Mouse (Mus musculus): Measurements from ENCODE around the gene Ppp4c. TPM values are rescaled to one million over a fixed set of nuclear protein-coding genes. Genes with fewer than 3 reads are reported as not detected.

Ppp4c gene
- polyA plus RNA-seq, 1 experiment, result 135 TPM

GRCm38 (mm10) chr7:126762471-126763008, 29.8 kb downstream of the Ppp4c start:
- DNase-seq, result no peak
- 84% methylated on average over 17 of the region's 17 CpGs for WGBS
- Histone ChIP-seq H3K27ac (ENCODE audit: insufficient read depth, low read depth, low read length) (no peak overlapping the region), H3K36me3 (ENCODE audit: control insufficient read depth, insufficient read depth, low read length) (no peaks in the 10 kb centered on the region; the same call in 1 of the 2 replicates), H3K4me3 (ENCODE audit: insufficient read depth, low read depth, low read length) (no peak overlapping the region), H3K4me1 (ENCODE audit: control insufficient read depth, insufficient read depth, low read length) (no peaks in the 10 kb centered on the region; the same call in 1 of the 2 replicates), H3K27me3 (replicated peaks; ENCODE audit: control insufficient read depth, insufficient read depth, low read length) (no peaks in the 10 kb centered on the region)
- no peak for TF ChIP-seq POLR2A (IDR thresholded peaks at IDR 0.05; ENCODE audit: low read depth, low read length)
- TF ChIP-seq CTCF (conservative IDR thresholded peaks at IDR 0.05; ENCODE audit: insufficient read depth, insufficient read length, low read depth, low read length), result no peak

GRCm38 (mm10) chr7:126761529-126762067, 30.7 kb downstream of the Ppp4c start:
- WGBS, result 49% methylated on average over 6 of the region's 6 CpGs
- Histone ChIP-seq H3K36me3 (ENCODE audit: control insufficient read depth, insufficient read depth, low read length) (no peaks in the 10 kb centered on the region; the same call in 1 of the 2 replicates), H3K4me3 (ENCODE audit: insufficient read depth, low read depth, low read length) (no peak overlapping the region), H3K27me3 (replicated peaks; ENCODE audit: control insufficient read depth, insufficient read depth, low read length) (no peaks in the 10 kb centered on the region), H3K4me1 (ENCODE audit: control insufficient read depth, insufficient read depth, low read length) (no peaks in the 10 kb centered on the region; the same call in 1 of the 2 replicates), H3K27ac (ENCODE audit: insufficient read depth, low read depth, low read length) (0 out of 2 replicates have a peak overlapping the region, but pooled peaks have one; percentile 2)
- no peak for TF ChIP-seq POLR2A (IDR thresholded peaks at IDR 0.05; ENCODE audit: low read depth, low read length)
- TF ChIP-seq CTCF (conservative IDR thresholded peaks at IDR 0.05; ENCODE audit: insufficient read depth, insufficient read length, low read depth, low read length), result no peak
- no peak for DNase-seq

DNA sequence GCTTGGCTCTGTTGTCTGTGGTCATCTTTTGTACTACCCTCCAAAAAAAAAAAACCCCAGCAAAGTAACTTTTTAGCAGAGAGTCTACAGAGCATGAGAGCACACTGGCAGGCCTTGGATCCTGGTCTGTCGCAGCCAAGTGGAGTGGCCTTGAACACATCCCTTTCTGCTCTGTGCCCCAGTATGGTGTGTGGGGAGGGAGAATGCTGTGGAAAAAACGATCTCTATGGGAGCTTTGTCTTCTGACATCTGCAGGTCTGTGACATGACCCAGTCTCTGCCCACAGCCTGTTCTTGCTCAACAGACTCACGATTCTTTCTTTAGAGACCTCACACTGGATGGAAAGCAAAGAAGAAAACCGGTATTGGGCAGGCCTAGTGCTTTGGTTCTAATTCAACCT, 31.3 kb downstream of the Ppp4c start:
- Histone ChIP-seq H3K4me3 (ENCODE audit: insufficient read depth, low read depth, low read length) (no peak overlapping the region), H3K27me3 (replicated peaks; ENCODE audit: control insufficient read depth, insufficient read depth, low read length) (no peaks in the 10 kb centered on the region), H3K27ac (ENCODE audit: insufficient read depth, low read depth, low read length) (peak overlapping the region; percentile 81), H3K36me3 (ENCODE audit: control insufficient read depth, insufficient read depth, low read length) (no peaks in the 10 kb centered on the region; the same call in 1 of the 2 replicates), H3K4me1 (ENCODE audit: control insufficient read depth, insufficient read depth, low read length) (no peaks in the 10 kb centered on the region)
- WGBS, result 58% methylated on average over 4 of the region's 4 CpGs
- no peak for DNase-seq
- TF ChIP-seq CTCF (conservative IDR thresholded peaks at IDR 0.05; ENCODE audit: insufficient read depth, insufficient read length, low read depth, low read length) (no peak), POLR2A (IDR thresholded peaks at IDR 0.05; ENCODE audit: low read depth, low read length) (no peak)

DNA sequence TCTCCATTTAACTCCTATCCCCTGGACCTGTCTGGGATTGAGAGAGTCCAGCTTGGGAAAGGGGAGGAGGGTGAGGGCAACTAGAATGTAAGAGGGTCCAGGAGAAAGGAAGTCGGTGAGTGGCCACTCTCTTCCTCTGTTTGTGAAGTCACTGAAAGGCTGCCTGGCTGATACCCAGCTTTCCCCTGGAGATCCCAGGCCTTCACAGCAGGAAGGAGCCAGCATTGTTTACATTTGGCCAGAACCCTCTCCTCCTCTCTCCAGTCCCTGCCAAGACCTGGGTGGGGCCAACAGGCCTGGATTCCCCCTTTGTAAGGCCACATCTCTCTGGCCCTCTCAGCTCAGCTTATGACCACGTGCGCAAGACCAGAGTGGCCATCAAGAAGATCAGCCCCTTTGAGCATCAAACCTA, 31.9 kb downstream of the Ppp4c start:
- no peaks in the 10 kb centered on the region for H3K4me1 ChIP-seq (ENCODE audit: control insufficient read depth, insufficient read depth, low read length)
- DNase-seq, result peak; percentile 86
- H3K27ac ChIP-seq (ENCODE audit: insufficient read depth, low read depth, low read length), result peak overlapping the region; percentile 81
- no peaks in the 10 kb centered on the region; the same call in 1 of the 2 replicates for H3K36me3 ChIP-seq (ENCODE audit: control insufficient read depth, insufficient read depth, low read length)
- H3K27me3 ChIP-seq (replicated peaks; ENCODE audit: control insufficient read depth, insufficient read depth, low read length), result no peaks in the 10 kb centered on the region
- 33% methylated on average over 3 of the region's 3 CpGs for WGBS
- peak overlapping the region; percentile 90 for H3K4me3 ChIP-seq (ENCODE audit: insufficient read depth, low read depth, low read length)
- TF ChIP-seq POLR2A (IDR thresholded peaks at IDR 0.05; ENCODE audit: low read depth, low read length) (no peak), CTCF (conservative IDR thresholded peaks at IDR 0.05; ENCODE audit: insufficient read depth, insufficient read length, low read depth, low read length) (no peak)

DNA sequence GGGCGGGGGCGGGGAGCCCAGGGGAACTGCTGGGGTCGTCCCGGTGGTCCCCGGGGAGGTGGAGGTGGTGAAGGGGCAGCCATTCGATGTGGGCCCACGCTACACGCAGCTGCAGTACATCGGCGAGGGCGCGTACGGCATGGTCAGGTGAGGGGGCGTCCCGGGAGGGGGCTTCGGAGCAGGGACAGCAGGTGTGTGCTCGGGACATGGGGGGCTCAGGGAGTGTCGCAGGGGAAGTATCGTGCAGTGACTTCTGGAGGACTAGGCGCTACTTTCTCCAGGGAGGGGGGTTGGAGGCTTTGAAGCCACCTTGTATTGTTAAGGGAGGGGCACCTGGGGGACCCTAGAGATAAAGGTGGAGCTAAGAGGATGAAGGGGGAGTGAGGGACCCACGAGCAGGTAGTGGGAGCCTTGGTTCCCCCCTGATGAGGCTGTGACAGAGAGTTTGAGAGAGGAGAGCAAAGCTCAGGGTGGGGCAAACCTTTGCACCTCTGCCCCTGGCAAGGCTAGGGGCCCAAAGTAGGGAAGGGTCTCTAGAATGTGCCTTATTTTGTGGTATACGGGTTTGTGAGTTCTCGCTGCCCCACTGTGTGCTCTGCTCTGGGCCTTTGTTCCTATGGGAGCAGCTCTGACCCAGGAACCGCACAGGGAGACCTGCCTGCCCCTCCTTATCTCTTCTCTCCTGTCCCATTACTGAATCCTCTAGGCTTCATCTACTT, 32.5 kb downstream of the Ppp4c start:
- TF ChIP-seq CTCF (conservative IDR thresholded peaks at IDR 0.05; ENCODE audit: insufficient read depth, insufficient read length, low read depth, low read length) (no peak), POLR2A (IDR thresholded peaks at IDR 0.05; ENCODE audit: low read depth, low read length) (no peak)
- peaks cover 4% of the 10 kb centered on the region; the same call in 1 of the 2 replicates for H3K4me1 ChIP-seq (ENCODE audit: control insufficient read depth, insufficient read depth, low read length)
- peak overlapping the region; percentile 90 for H3K4me3 ChIP-seq (ENCODE audit: insufficient read depth, low read depth, low read length)
- DNase-seq, result no peak
- H3K27ac ChIP-seq (ENCODE audit: insufficient read depth, low read depth, low read length), result peak overlapping the region; percentile 81
- WGBS, result 2% methylated on average over 22 of the region's 24 CpGs
- no peaks in the 10 kb centered on the region for H3K27me3 ChIP-seq (replicated peaks; ENCODE audit: control insufficient read depth, insufficient read depth, low read length)
- no peaks in the 10 kb centered on the region; the same call in 1 of the 2 replicates for H3K36me3 ChIP-seq (ENCODE audit: control insufficient read depth, insufficient read depth, low read length)

GRCm38 (mm10) chr7:126759050-126759671, 33.1 kb downstream of the Ppp4c start, which contains the start of gene Mapk3:
Gene Mapk3, plus strand, starts transcription at chr7:126759601.
- 1% methylated on average over 31 of the region's 38 CpGs for WGBS
- peak within 1 kb of the TSS; percentile 81 for H3K27ac ChIP-seq (ENCODE audit: insufficient read depth, low read depth, low read length)
- peaks cover 9% of the 10 kb centered on the region; the same call in 1 of the 2 replicates for H3K4me1 ChIP-seq (ENCODE audit: control insufficient read depth, insufficient read depth, low read length)
- DNase-seq, result peak; percentile 95
- H3K4me3 ChIP-seq (ENCODE audit: insufficient read depth, low read depth, low read length), result peak within 1 kb of the TSS; percentile 90
- no peaks in the 10 kb centered on the region for H3K27me3 ChIP-seq (replicated peaks; ENCODE audit: control insufficient read depth, insufficient read depth, low read length)
- TF ChIP-seq POLR2A (IDR thresholded peaks at IDR 0.05; ENCODE audit: low read depth, low read length) (no peak), CTCF (conservative IDR thresholded peaks at IDR 0.05; ENCODE audit: insufficient read depth, insufficient read length, low read depth, low read length) (peak; percentile 67)
- no peaks in the 10 kb centered on the region for H3K36me3 ChIP-seq (ENCODE audit: control insufficient read depth, insufficient read depth, low read length)
